Mouse (Mus musculus): Measurements from ENCODE around the gene Ift74.
A peak's percentile ranks its signal among the peaks of the same experiment; 100 is the strongest.

Ift74 gene

DNA sequence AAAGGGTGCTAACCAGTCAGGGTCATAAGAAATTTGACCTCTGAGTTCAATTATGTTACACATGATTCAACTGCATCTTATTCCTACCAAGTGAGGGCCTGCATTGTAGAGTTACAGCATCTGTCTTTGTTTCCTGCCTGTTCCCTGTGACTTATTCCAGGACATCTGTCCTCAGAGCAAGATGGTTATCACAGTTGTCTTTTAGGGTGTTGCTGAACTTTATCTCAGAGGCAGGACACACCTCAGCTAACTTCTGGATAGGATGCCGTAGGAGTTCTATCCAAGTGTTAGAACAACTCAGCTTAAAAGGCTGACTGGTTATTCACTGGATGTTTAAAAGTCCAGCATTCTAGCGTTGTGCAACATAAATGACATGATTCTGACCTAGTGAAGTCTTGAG is 77.9 kb downstream of the Ift74 start:
- peak in 1 of 2 experiments; percentile 27 for DNase-seq

- DNase-seq = peak in 1 of 2 experiments; percentile 13
Observed at GRCm38 (mm10) chr4:94696368-94696767, 82.1 kb downstream of the Ift74 start.

DNA sequence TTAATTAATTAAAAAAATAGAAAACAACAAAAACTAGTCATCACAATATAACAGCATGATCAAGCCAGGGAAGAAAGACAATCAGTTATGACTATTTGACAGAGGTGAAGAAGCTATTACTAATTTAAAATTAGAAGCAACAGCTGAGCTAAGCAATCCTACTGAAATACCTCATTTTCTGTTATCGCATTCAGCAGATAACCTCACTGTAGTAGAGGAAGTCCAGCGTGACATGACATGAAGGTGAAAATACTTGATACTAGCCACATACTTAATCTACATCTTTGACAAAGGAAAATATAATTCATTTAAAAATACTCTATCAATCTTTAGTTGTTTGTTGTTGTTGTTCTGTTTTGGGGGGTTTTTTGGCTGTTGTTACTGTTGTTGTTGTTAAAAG is 96.7 kb downstream of the Ift74 start:
- no peak for DNase-seq

DNA sequence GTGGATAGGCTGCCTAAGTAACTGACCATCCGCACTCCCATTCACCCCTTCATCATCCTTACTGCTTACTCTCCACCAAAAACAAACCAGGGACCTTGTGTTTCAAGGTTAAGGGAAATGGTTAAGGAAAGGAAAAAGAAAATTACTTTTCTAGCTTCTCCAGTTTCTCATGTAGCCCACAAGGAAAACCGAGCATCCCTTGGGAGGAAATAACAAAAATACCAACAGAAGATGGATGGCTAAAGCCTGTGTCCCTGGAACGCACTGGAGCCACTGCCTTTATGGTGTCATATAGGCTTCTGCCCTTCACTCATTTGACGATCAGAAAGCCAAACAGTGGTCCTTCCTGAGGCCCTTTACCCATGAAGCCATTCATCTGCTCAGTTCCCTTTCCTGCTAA is 97.1 kb downstream of the Ift74 start:
- peak; percentile 15 to 47 for DNase-seq

DNA sequence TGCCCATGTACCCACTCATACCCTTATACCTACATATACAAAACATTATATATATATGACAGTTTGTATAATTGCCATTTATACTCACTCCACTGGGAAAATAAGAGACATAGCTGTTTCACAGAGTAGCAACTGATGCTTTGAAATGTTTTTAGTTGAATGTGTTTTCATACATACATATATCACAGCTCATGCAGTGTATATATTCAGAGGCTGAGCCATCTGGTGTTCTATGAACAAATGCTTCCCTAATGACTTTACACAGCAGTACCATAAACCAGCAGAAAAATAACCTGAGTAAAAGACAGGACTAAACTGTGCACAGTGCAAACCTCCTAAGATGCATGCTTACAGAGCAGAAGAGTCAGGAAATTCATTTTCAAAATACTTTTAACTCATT is 99.5 kb downstream of the Ift74 start:
- DNase-seq = no peak

GRCm38 (mm10) chr4:94715166-94715565 is 100.9 kb downstream of the Ift74 start:
- peak; percentile 50 to 72 for DNase-seq

- DNase-seq = peak; percentile 12 to 32
Observed at GRCm38 (mm10) chr4:94725799-94726198, 111.5 kb downstream of the Ift74 start.

DNA sequence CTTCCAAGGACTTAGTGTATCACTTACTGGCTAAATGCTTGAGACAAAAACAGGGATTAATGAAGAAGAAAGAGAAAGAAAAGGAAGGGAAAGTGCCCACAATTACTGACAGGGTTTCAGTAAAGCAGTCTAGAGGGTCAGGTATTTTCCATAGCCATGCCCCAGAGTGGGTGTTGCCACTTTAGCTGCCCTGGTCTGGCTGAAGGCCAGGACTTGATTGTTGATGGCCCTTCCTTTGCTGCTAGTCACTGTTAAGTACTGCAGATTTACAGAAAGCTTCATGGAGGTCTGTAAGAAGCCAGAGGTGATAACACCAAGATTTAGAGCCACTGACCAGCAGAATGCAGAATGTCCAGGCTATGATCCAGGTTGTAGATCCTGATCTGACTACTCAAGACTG is 118.4 kb downstream of the Ift74 start:
- DNase-seq = peak; percentile 37 to 45

DNA sequence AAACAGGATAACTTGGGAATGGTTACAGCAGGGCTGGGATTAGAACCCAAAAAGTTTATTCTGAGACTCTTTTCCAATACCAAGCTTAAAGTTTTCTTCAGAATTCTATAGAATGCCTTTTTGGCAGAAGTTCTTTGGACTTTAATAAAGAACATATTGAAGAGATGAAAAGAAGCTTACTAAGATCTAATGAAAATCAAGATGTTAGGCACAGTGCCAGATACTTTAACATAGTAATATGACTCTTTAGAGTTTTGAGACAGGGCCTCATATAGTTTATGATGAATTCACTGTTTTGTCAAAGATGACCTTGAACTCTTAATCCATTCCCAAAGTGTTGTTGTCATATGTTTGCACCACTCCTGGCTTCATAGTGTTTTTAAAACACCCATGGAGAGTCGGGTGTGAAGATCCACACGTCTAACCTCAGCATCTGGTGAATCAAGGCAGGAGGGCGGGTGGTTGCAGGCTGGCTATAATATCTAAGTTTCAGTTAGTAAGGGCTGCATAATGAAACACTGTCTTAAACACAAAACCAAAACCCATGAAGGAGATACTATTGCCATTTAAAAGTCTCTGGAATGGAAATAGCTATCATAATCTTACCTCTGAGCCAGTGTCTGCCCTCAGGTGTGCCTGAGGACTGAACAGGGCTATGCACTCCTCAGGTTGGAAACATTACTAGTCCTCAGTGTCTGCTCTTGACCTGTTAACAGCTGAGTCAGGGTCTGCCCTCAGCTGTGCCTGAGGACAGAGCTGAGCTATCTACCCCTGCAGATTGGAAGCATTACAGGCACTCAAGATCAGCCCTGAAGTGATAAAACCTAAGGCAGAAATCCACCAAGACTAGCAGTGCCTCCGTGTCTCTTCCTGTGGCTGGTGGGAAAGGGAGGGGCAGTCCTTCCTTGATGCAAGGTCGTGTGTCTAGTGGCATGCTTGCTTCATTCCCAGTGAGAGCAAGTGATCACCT is 123.3 kb downstream of the Ift74 start:
- DNase-seq = no peak

GRCm38 (mm10) chr4:94738838-94739731 is 124.8 kb downstream of the Ift74 start, which contains the start of gene Tek:
Gene Tek, plus strand, starts transcription at chr4:94739289.
- DNase-seq = peak; percentile 29 to 43

DNA sequence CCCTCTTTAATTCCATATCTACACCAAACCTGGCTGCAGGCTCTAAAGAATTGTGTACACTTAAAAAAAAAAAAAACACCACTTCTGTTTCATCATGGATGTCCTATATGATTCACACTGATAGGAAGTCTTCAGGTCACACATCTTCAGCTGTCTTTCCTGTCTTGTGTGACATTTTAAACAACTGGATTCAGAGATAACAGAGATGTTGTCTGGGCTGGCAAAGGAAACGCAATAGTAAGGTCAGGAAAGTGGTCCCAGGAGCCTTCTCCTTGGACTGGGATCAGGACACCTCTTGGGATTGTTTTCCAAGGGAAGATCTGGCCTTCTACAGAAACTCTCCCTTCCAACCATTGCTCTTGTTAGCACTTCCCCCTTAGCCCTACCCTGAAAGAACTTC is 127.5 kb downstream of the Ift74 start:
- DNase-seq = peak; percentile 29 to 49
